Mouse (Mus musculus): ENCODE data around the gene Tmem132b.

DNA sequence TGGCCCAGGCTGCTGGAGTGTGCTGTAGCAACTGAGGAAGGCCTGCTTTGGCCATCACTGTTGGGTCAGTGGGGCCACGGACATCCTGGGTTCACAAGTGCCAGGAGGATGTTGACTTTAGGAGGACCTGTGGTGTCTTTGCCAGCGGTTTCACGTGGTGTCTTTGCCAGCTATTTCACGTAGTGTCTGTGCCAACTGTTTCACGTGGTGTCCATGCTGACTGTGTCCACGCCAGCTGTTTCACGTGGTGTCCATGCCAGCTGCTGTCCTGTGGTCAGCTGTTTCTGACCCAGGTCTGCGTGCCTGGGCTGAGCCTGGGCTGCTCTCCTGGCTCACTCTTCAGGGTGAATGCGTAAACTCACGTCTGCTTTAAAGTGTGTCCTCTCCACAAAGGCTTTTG lies 35.9 kb upstream of the Tmem132b start:
- no peak for TF ChIP-seq POLR2A (IDR thresholded peaks at IDR 0.05; ENCODE audit: low read depth, low read length)
- TF ChIP-seq CTCF (IDR thresholded peaks at IDR 0.05; ENCODE audit: extremely low read depth, insufficient read length, insufficient replicate concordance, low read depth, low read length): no peak
